Mouse (Mus musculus): ENCODE results near the gene Arhgap6. TPM values are rescaled to one million over a fixed set of nuclear protein-coding genes. Genes with fewer than 3 reads are reported as not detected.

The Arhgap6 gene
- total and polyA plus RNA-seq, 3 experiments = 1.7 to 3.3 (median 2.8) TPM

DNA sequence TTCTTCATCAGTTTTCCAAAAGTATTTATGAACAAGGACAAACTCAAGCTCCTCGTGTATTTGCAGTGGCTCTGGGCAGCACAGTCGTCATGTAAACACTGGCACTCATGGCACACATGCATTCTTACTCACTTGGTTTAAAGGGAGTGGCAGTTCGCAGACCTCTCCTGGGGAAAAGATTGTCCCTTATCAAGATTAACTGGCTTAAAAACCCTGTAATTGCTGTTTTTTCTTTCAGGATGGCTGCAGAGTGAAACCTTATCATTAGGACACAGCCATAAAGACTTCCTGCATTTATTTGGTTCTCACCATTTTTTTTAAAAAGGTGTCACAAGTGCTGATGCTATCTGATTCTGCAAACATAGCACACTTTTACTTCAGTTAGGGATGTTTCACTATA is 252.7 kb downstream of the Arhgap6 start:
- Histone ChIP-seq H3K36me3 (ENCODE audit: control insufficient read depth, insufficient read depth, low read length) (no peaks in the 10 kb centered on the region), H3K4me3 (no peak overlapping the region), H3K4me1 (ENCODE audit: control insufficient read depth, insufficient read depth, low read length) (no peaks in the 10 kb centered on the region), H3K27me3 (ENCODE audit: control insufficient read depth, insufficient read depth, low read length) (no peaks in the 10 kb centered on the region), H3K27ac (no peak overlapping the region), H3K9ac (ENCODE audit: low read depth, low read length) (no peak overlapping the region), H3K79me2 (replicated peaks; ENCODE audit: control insufficient read depth, insufficient read depth, low read length) (no peaks in the 10 kb centered on the region; the same call in 1 of the 2 replicates)
- intact Hi-C loops (cut with DNase I) = no loop called here
- no peak for DNase-seq
- TF ChIP-seq POLR2A (IDR thresholded peaks at IDR 0.05; ENCODE audit: insufficient read depth, low read depth, low read length) (no peak), EP300 (IDR thresholded peaks at IDR 0.05; ENCODE audit: insufficient read depth, low read depth, low read length) (no peak), CTCF (IDR thresholded peaks at IDR 0.05) (no peak)
- 34% methylated on average over 3 of the region's 3 CpGs for WGBS

DNA sequence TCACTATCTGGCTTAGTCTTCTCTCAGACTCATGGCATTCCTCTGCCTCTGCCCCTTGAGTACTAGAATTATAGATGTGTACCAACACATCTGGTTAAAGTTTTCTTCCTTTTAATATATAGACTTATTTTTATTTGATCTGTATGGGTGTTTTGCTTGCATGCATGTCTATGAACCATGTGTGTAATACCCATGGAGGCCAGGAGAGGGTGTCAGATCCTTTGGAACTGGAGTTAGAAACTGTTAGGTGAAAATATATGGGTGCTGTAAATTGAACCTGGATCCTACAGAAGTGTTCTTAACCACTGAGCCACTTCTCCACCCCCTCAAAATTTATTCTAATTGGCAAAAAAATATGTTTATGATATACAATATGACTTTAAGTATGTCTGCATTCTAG is 254.7 kb downstream of the Arhgap6 start:
- no peaks in the 10 kb centered on the region; the same call in 1 of the 2 replicates for H3K4me1 ChIP-seq (ENCODE audit: control insufficient read depth, insufficient read depth, low read length)

DNA sequence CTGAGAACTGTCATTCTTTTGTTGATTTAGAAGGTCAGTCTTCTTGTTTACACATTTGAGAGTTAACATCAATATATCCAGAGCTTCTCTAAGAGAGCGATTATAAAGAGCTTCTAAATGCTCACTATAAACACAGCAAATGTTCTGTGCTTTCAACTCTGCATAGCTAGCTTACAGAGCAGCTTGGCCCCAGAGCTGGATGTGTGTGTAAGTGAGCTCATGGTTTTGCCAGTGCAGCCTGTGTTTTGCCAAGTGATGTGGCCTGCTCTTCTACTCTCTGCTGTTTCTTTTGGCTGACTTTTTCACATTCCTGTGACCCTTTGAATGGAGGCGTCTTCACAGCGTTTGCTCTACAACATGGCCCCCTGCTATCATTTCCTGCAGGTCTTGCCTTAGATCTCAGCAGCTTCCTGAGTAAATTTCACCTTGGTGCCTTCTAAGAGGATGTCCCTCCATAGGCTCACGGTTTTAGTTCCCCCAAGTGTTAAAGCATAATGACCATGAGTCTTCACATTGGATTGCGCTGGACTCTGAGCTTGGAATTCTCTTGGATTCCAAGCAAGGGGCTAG is 259.1 kb downstream of the Arhgap6 start:
- Histone ChIP-seq H3K79me2 (replicated peaks; ENCODE audit: control insufficient read depth, insufficient read depth, low read length) (no peaks in the 10 kb centered on the region), H3K9ac (ENCODE audit: low read depth, low read length) (no peak overlapping the region), H3K4me3 (no peak overlapping the region), H3K4me1 (ENCODE audit: control insufficient read depth, insufficient read depth, low read length) (no peaks in the 10 kb centered on the region; the same call in 1 of the 2 replicates), H3K27ac (no peak overlapping the region; the same call in 1 of the 2 replicates), H3K27me3 (ENCODE audit: control insufficient read depth, insufficient read depth, low read length) (no peaks in the 10 kb centered on the region), H3K36me3 (ENCODE audit: control insufficient read depth, insufficient read depth, low read length) (no peaks in the 10 kb centered on the region)
- intact Hi-C loops (cut with DNase I) = no loop called here
- WGBS = 33% methylated on average over 5 of the region's 5 CpGs
- DNase-seq = peak in 1 of 2 experiments; percentile 13
- TF ChIP-seq CTCF (IDR thresholded peaks at IDR 0.05) = no peak
- no peak for TF ChIP-seq EP300 (IDR thresholded peaks at IDR 0.05; ENCODE audit: insufficient read depth, low read depth, low read length)
- no peak for TF ChIP-seq POLR2A (IDR thresholded peaks at IDR 0.05; ENCODE audit: insufficient read depth, low read depth, low read length)

More for the DNA sequence above, 254.7 kb downstream of the Arhgap6 start:
- TF ChIP-seq CTCF (IDR thresholded peaks at IDR 0.05) (peak; percentile 36), POLR2A (IDR thresholded peaks at IDR 0.05; ENCODE audit: insufficient read depth, low read depth, low read length) (no peak), EP300 (IDR thresholded peaks at IDR 0.05; ENCODE audit: insufficient read depth, low read depth, low read length) (no peak)
- H3K27ac ChIP-seq = no peak overlapping the region
- DNase-seq = no peak
- intact Hi-C loops (cut with DNase I) = no loop called here
- H3K79me2 ChIP-seq (replicated peaks; ENCODE audit: control insufficient read depth, insufficient read depth, low read length) = no peaks in the 10 kb centered on the region; the same call in 1 of the 2 replicates
- H3K27me3 ChIP-seq (ENCODE audit: control insufficient read depth, insufficient read depth, low read length) = no peaks in the 10 kb centered on the region
- H3K36me3 ChIP-seq (ENCODE audit: control insufficient read depth, insufficient read depth, low read length) = no peaks in the 10 kb centered on the region
- no peak overlapping the region for H3K4me3 ChIP-seq
- no peak overlapping the region for H3K9ac ChIP-seq (ENCODE audit: low read depth, low read length)

DNA sequence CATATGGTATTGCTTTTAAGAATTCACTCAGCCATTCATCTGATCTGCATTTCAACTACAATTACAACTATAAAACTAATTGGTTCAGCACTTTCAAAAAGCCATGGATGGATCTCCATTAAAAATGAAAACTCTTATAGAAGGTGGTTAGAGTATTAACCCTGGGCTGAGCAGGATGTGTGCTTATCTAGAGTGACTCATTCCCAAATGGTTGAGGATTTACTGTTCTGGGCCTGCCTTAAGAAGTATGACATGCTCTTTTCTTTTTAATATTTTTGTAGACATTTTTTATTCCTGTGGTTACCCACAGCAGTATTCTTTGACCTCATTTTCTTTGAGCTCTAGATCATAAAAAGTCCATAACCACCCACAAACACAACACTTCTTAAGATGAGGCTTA is 267.7 kb downstream of the Arhgap6 start:
- TF ChIP-seq CTCF (IDR thresholded peaks at IDR 0.05) (no peak), POLR2A (IDR thresholded peaks at IDR 0.05; ENCODE audit: insufficient read depth, low read depth, low read length) (no peak), EP300 (IDR thresholded peaks at IDR 0.05; ENCODE audit: insufficient read depth, low read depth, low read length) (no peak)
- no peak for DNase-seq
- H3K36me3 ChIP-seq (ENCODE audit: control insufficient read depth, insufficient read depth, low read length) = no peaks in the 10 kb centered on the region
- no peaks in the 10 kb centered on the region for H3K27me3 ChIP-seq (ENCODE audit: control insufficient read depth, insufficient read depth, low read length)
- H3K27ac ChIP-seq = no peak overlapping the region
- no peak overlapping the region for H3K4me3 ChIP-seq
- intact Hi-C loops (cut with DNase I) = no loop called here
- no peaks in the 10 kb centered on the region for H3K4me1 ChIP-seq (ENCODE audit: control insufficient read depth, insufficient read depth, low read length)
- H3K79me2 ChIP-seq (replicated peaks; ENCODE audit: control insufficient read depth, insufficient read depth, low read length) = no peaks in the 10 kb centered on the region
- no peak overlapping the region for H3K9ac ChIP-seq (ENCODE audit: low read depth, low read length)

DNA sequence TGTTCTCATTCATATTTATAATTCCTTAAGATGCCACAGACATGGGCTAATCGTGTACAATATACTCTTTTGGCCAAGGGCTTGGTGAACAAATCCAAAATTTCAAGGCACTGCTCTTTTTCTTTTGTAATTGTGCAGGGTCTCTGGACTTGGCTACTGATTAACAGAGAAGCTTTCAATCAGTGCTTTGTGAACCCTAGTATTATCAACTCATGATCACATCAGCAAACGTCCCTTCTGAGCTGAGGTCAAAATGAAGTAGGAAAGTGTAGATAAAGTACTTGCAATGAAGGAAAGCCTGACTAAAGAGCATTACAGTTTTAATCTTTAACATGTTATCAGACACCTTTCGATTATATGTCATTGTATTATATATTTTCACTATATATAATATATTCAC is 270.4 kb downstream of the Arhgap6 start:
- Histone ChIP-seq H3K27me3 (ENCODE audit: control insufficient read depth, insufficient read depth, low read length) (no peaks in the 10 kb centered on the region), H3K9ac (ENCODE audit: low read depth, low read length) (no peak overlapping the region), H3K36me3 (ENCODE audit: control insufficient read depth, insufficient read depth, low read length) (no peaks in the 10 kb centered on the region), H3K27ac (no peak overlapping the region), H3K4me1 (ENCODE audit: control insufficient read depth, insufficient read depth, low read length) (no peaks in the 10 kb centered on the region), H3K79me2 (replicated peaks; ENCODE audit: control insufficient read depth, insufficient read depth, low read length) (no peaks in the 10 kb centered on the region), H3K4me3 (no peak overlapping the region)
- WGBS = 69% methylated on average over 3 of the region's 3 CpGs
- intact Hi-C loops (cut with DNase I) = no loop called here
- TF ChIP-seq CTCF (IDR thresholded peaks at IDR 0.05) (no peak), POLR2A (IDR thresholded peaks at IDR 0.05; ENCODE audit: insufficient read depth, low read depth, low read length) (no peak), EP300 (IDR thresholded peaks at IDR 0.05; ENCODE audit: insufficient read depth, low read depth, low read length) (no peak)
- no peak for DNase-seq

DNA sequence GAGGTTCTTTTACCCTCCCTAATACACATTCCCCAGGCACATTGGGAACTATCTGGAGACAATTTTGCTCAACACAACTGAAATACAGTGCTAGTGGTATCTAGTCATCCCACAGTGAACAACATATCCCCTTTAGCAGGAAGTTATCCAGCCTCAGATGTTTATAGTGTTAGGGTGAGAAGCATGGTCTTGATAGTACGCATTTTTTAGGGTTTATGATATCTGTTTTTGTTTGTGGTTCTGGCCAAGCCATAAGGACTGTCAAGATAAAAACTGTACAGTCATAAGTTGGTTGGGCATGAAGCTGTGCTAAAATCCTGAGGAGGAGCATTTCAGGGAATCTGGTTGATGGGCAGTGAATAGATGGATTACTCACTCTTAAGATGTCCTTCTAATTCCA is 271.0 kb downstream of the Arhgap6 start:
- Histone ChIP-seq H3K27ac (no peak overlapping the region), H3K9ac (ENCODE audit: low read depth, low read length) (no peak overlapping the region), H3K79me2 (replicated peaks; ENCODE audit: control insufficient read depth, insufficient read depth, low read length) (no peaks in the 10 kb centered on the region), H3K4me3 (no peak overlapping the region), H3K36me3 (ENCODE audit: control insufficient read depth, insufficient read depth, low read length) (no peaks in the 10 kb centered on the region), H3K27me3 (ENCODE audit: control insufficient read depth, insufficient read depth, low read length) (no peaks in the 10 kb centered on the region), H3K4me1 (ENCODE audit: control insufficient read depth, insufficient read depth, low read length) (no peaks in the 10 kb centered on the region)
- intact Hi-C loops (cut with DNase I) = no loop called here
- TF ChIP-seq CTCF (IDR thresholded peaks at IDR 0.05) = no peak
- TF ChIP-seq EP300 (IDR thresholded peaks at IDR 0.05; ENCODE audit: insufficient read depth, low read depth, low read length) = no peak
- TF ChIP-seq POLR2A (IDR thresholded peaks at IDR 0.05; ENCODE audit: insufficient read depth, low read depth, low read length) = no peak
- 56% methylated on average over 1 of the region's 1 CpGs for WGBS
- DNase-seq = no peak

Measured in heart, adult 2 months (tissue).